Mouse (Mus musculus): ENCODE data around the gene Arhgdib. TPM values are rescaled to one million over a fixed set of nuclear protein-coding genes. Genes with fewer than 3 reads are reported as not detected.
A peak's percentile ranks its signal among the peaks of the same experiment; 100 is the strongest.

Arhgdib gene
- polyA plus RNA-seq, 1 experiment from 2014 or later: 86.1 TPM

GRCm38 (mm10) chr6:136939326-136940187 lies 2.1 kb downstream of the Arhgdib start:
- H3K36me3 ChIP-seq (ENCODE audit: control insufficient read depth, insufficient read depth, low read length): no peaks in the 10 kb centered on the region
- H3K4me3 ChIP-seq (ENCODE audit: control insufficient read depth in 1 of 2, insufficient read depth in 1 of 2, low read depth in 1 of 2, low read length in 2 of 2): no peak overlapping the region
- H3K27me3 ChIP-seq (ENCODE audit: control insufficient read depth, insufficient read depth, low read length): no peaks in the 10 kb centered on the region
- no peaks in the 10 kb centered on the region for H3K9me3 ChIP-seq (ENCODE audit: control insufficient read depth, low read length)
- peaks cover 19 to 28% of the 10 kb centered on the region in 2 experiments for H3K4me1 ChIP-seq (ENCODE audit: control insufficient read depth in 2 of 2, insufficient read depth in 2 of 2, low read length in 2 of 2)
- ATAC-seq (ENCODE audit: insufficient number of reproducible peaks, insufficient read depth, low FRiP score, low read depth): no peak
- peak overlapping the region; percentile 59; the same call in 1 of the 2 replicates for H3K9ac ChIP-seq (ENCODE audit: low read length)
- H3K4me2 ChIP-seq (ENCODE audit: low read length): peak overlapping the region; percentile 57
- H3K27ac ChIP-seq (replicated peaks in 1 of 2; ENCODE audit: control insufficient read depth in 1 of 2, insufficient read depth in 1 of 2, low read depth in 2 of 2, low read length in 2 of 2): peak overlapping the region; percentile 82 to 85; a peak in 3 of 4 replicates
- WGBS: 50% methylated on average over 14 of the region's 14 CpGs

GRCm38 (mm10) chr6:136938331-136939126 lies 3.2 kb downstream of the Arhgdib start:
- Histone ChIP-seq H3K27me3 (ENCODE audit: control insufficient read depth, insufficient read depth, low read length) (no peaks in the 10 kb centered on the region), H3K27ac (replicated peaks in 1 of 2; ENCODE audit: control insufficient read depth in 1 of 2, insufficient read depth in 1 of 2, low read depth in 2 of 2, low read length in 2 of 2) (peak overlapping the region; percentile 51 to 61), H3K9ac (ENCODE audit: low read length) (peak overlapping the region; percentile 28; the same call in 1 of the 2 replicates), H3K9me3 (ENCODE audit: control insufficient read depth, low read length) (no peaks in the 10 kb centered on the region), H3K4me1 (ENCODE audit: control insufficient read depth in 2 of 2, insufficient read depth in 2 of 2, low read length in 2 of 2) (peaks cover 19 to 28% of the 10 kb centered on the region in 2 experiments), H3K4me3 (ENCODE audit: control insufficient read depth in 1 of 2, insufficient read depth in 1 of 2, low read depth in 1 of 2, low read length in 2 of 2) (no peak overlapping the region), H3K36me3 (ENCODE audit: control insufficient read depth, insufficient read depth, low read length) (no peaks in the 10 kb centered on the region), H3K4me2 (ENCODE audit: low read length) (peak overlapping the region; percentile 35)
- 57% methylated on average over 18 of the region's 18 CpGs for WGBS
- ATAC-seq (ENCODE audit: insufficient number of reproducible peaks, insufficient read depth, low FRiP score, low read depth): no peak; the same call in 1 of the 2 replicates

GRCm38 (mm10) chr6:136937117-136937516 lies 4.6 kb downstream of the Arhgdib start:
- H3K4me3 ChIP-seq (ENCODE audit: control insufficient read depth in 1 of 2, insufficient read depth in 1 of 2, low read depth in 1 of 2, low read length in 2 of 2): no peak overlapping the region
- no peak for ATAC-seq (ENCODE audit: insufficient number of reproducible peaks, insufficient read depth, low FRiP score, low read depth)
- 76% methylated on average over 3 of the region's 3 CpGs for WGBS
- no peaks in the 10 kb centered on the region for H3K9me3 ChIP-seq (ENCODE audit: control insufficient read depth, low read length)
- peaks cover 3% of the 10 kb centered on the region; the same call in 1 of the 2 replicates for H3K36me3 ChIP-seq (ENCODE audit: control insufficient read depth, insufficient read depth, low read length)
- H3K4me2 ChIP-seq (ENCODE audit: low read length): no peak overlapping the region
- no peak overlapping the region for H3K9ac ChIP-seq (ENCODE audit: low read length)
- H3K27me3 ChIP-seq (ENCODE audit: control insufficient read depth, insufficient read depth, low read length): no peaks in the 10 kb centered on the region
- peaks cover 19 to 26% of the 10 kb centered on the region in 2 experiments for H3K4me1 ChIP-seq (ENCODE audit: control insufficient read depth in 2 of 2, insufficient read depth in 2 of 2, low read length in 2 of 2)
- H3K27ac ChIP-seq (replicated peaks in 1 of 2; ENCODE audit: control insufficient read depth in 1 of 2, insufficient read depth in 1 of 2, low read depth in 2 of 2, low read length in 2 of 2): no peak overlapping the region

- Histone ChIP-seq H3K27me3 (ENCODE audit: control insufficient read depth, insufficient read depth, low read length) (no peaks in the 10 kb centered on the region), H3K27ac (replicated peaks in 1 of 2; ENCODE audit: control insufficient read depth in 1 of 2, insufficient read depth in 1 of 2, low read depth in 2 of 2, low read length in 2 of 2) (no peak overlapping the region), H3K9me3 (ENCODE audit: control insufficient read depth, low read length) (no peaks in the 10 kb centered on the region), H3K9ac (ENCODE audit: low read length) (no peak overlapping the region), H3K4me2 (ENCODE audit: low read length) (no peak overlapping the region), H3K4me3 (ENCODE audit: control insufficient read depth in 1 of 2, insufficient read depth in 1 of 2, low read depth in 1 of 2, low read length in 2 of 2) (no peak overlapping the region), H3K4me1 (ENCODE audit: control insufficient read depth in 2 of 2, insufficient read depth in 2 of 2, low read length in 2 of 2) (peaks cover 15 to 20% of the 10 kb centered on the region in 2 experiments), H3K36me3 (ENCODE audit: control insufficient read depth, insufficient read depth, low read length) (peaks cover 6% of the 10 kb centered on the region; the same call in 1 of the 2 replicates)
- ATAC-seq (ENCODE audit: insufficient number of reproducible peaks, insufficient read depth, low FRiP score, low read depth): no peak
- 85% methylated on average over 9 of the region's 9 CpGs for WGBS
These were observed 5.3 kb downstream of the Arhgdib start for GRCm38 (mm10) chr6:136936361-136936760.

GRCm38 (mm10) chr6:136935233-136935632 lies 6.5 kb downstream of the Arhgdib start:
- WGBS: 56% methylated on average over 3 of the region's 3 CpGs
- Histone ChIP-seq H3K36me3 (ENCODE audit: control insufficient read depth, insufficient read depth, low read length) (peaks cover 6% of the 10 kb centered on the region; the same call in 1 of the 2 replicates), H3K4me2 (ENCODE audit: low read length) (no peak overlapping the region), H3K4me3 (ENCODE audit: control insufficient read depth in 1 of 2, insufficient read depth in 1 of 2, low read depth in 1 of 2, low read length in 2 of 2) (no peak overlapping the region), H3K9me3 (ENCODE audit: control insufficient read depth, low read length) (no peaks in the 10 kb centered on the region), H3K27ac (replicated peaks in 1 of 2; ENCODE audit: control insufficient read depth in 1 of 2, insufficient read depth in 1 of 2, low read depth in 2 of 2, low read length in 2 of 2) (no peak overlapping the region), H3K27me3 (ENCODE audit: control insufficient read depth, insufficient read depth, low read length) (no peaks in the 10 kb centered on the region), H3K4me1 (ENCODE audit: control insufficient read depth in 2 of 2, insufficient read depth in 2 of 2, low read length in 2 of 2) (peaks cover 14 to 19% of the 10 kb centered on the region in 2 experiments), H3K9ac (ENCODE audit: low read length) (no peak overlapping the region)
- no peak for ATAC-seq (ENCODE audit: insufficient number of reproducible peaks, insufficient read depth, low FRiP score, low read depth)

- no peak for ATAC-seq (ENCODE audit: insufficient number of reproducible peaks, insufficient read depth, low FRiP score, low read depth)
- Histone ChIP-seq H3K9me3 (ENCODE audit: control insufficient read depth, low read length) (no peaks in the 10 kb centered on the region), H3K9ac (ENCODE audit: low read length) (no peak overlapping the region), H3K4me1 (ENCODE audit: control insufficient read depth in 2 of 2, insufficient read depth in 2 of 2, low read length in 2 of 2) (peaks cover 11 to 15% of the 10 kb centered on the region in 2 experiments), H3K4me3 (ENCODE audit: control insufficient read depth in 1 of 2, insufficient read depth in 1 of 2, low read depth in 1 of 2, low read length in 2 of 2) (no peak overlapping the region), H3K4me2 (ENCODE audit: low read length) (no peak overlapping the region), H3K36me3 (ENCODE audit: control insufficient read depth, insufficient read depth, low read length) (peaks cover 6% of the 10 kb centered on the region; the same call in 1 of the 2 replicates), H3K27me3 (ENCODE audit: control insufficient read depth, insufficient read depth, low read length) (no peaks in the 10 kb centered on the region), H3K27ac (replicated peaks in 1 of 2; ENCODE audit: control insufficient read depth in 1 of 2, insufficient read depth in 1 of 2, low read depth in 2 of 2, low read length in 2 of 2) (no peak overlapping the region)
- 80% methylated on average over 7 of the region's 7 CpGs for whole genome bisulfite sequencing
These were observed 7.6 kb downstream of the Arhgdib start for GRCm38 (mm10) chr6:136934068-136934467.

GRCm38 (mm10) chr6:136931246-136931645 lies 10.5 kb downstream of the Arhgdib start:
- Histone ChIP-seq H3K36me3 (ENCODE audit: control insufficient read depth, insufficient read depth, low read length) (peaks cover 13% of the 10 kb centered on the region), H3K4me3 (ENCODE audit: control insufficient read depth in 1 of 2, insufficient read depth in 1 of 2, low read depth in 1 of 2, low read length in 2 of 2) (no peak overlapping the region), H3K27ac (replicated peaks in 1 of 2; ENCODE audit: control insufficient read depth in 1 of 2, insufficient read depth in 1 of 2, low read depth in 2 of 2, low read length in 2 of 2) (peak overlapping the region; percentile 70 to 73), H3K4me1 (ENCODE audit: control insufficient read depth in 2 of 2, insufficient read depth in 2 of 2, low read length in 2 of 2) (peaks cover 10% of the 10 kb centered on the region in 2 experiments), H3K9me3 (ENCODE audit: control insufficient read depth, low read length) (no peaks in the 10 kb centered on the region), H3K27me3 (ENCODE audit: control insufficient read depth, insufficient read depth, low read length) (no peaks in the 10 kb centered on the region), H3K9ac (ENCODE audit: low read length) (peak overlapping the region; percentile 19), H3K4me2 (ENCODE audit: low read length) (peak overlapping the region; percentile 47; the same call in 1 of the 2 replicates)
- 75% methylated on average over 13 of the region's 13 CpGs for WGBS
- ATAC-seq (ENCODE audit: insufficient number of reproducible peaks, insufficient read depth, low FRiP score, low read depth): no peak
